Comparison of ENCODE assay signal across 37 mouse cellular contexts in the genomic region with DNA sequence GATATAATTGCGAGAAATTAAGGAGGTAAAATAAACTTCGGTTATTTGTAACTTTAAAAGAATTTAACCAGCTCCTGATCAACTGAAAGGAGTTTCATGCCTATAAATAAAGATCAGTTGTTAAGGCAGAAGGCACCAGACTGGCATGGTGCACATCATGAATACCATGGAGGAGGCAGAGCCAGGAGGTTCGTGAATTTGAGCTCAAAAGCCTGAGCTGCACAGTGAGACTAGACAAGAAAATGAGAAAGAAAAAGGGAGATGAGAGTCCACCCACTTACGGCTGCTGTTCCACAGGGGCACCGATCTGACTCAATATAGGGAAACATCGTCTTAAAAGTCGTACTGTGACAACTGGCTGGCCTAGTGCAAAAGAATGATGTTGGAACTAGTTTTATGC. TPM values are rescaled to one million over a fixed set of nuclear protein-coding genes. Genes with fewer than 3 reads are reported as not detected.
"Had no signal": no experiment of that assay in that cellular context is flagged by ENCODE, and none has a peak within 500 bp of the region (broad histone marks: within the 10 kb centered on the region; RNA-seq: fewer than 3 reads in every experiment).

No protein-coding gene starts in this region.

- DNase-seq: gastrocnemius, adult 2 months; gastrocnemius, postnatal 10 days; gastrocnemius, postnatal 25 days; heart, adult 18-20 months; heart, postnatal 10 days; heart, postnatal 4 days; kidney, adult 18-20 months; kidney, adult 8-10 months; kidney, postnatal 10 days; kidney, postnatal 25 days; kidney, postnatal 4 days; liver had no signal

- H3K4me2 ChIP-seq: heart, embryonic 12.5 days; hindbrain, embryonic 12.5 days; hindbrain, embryonic 14.5 days; intestine, embryonic 15.5 days; limb, embryonic 12.5 days; liver, embryonic 12.5 days had no signal

- ATAC-seq: inflammation-experienced regulatory T-cells, adult 6 months; intestine, embryonic 15.5 days; intestine, postnatal 0 days; liver, embryonic 12.5 days had no signal

- H3K36me3 ChIP-seq: heart, embryonic 10.5 days; heart, embryonic 12.5 days; hindbrain, embryonic 10.5 days; hindbrain, embryonic 12.5 days; intestine, embryonic 15.5 days; limb, embryonic 10.5 days; limb, embryonic 12.5 days had no signal

- H3K9ac ChIP-seq: heart, embryonic 12.5 days; hindbrain, embryonic 12.5 days; hindbrain, embryonic 14.5 days; intestine, embryonic 15.5 days; limb, embryonic 12.5 days; liver, embryonic 12.5 days; liver, embryonic 14.5 days had no signal

- H3K9me3 ChIP-seq: heart, embryonic 10.5 days; heart, embryonic 12.5 days; hindbrain, embryonic 10.5 days; hindbrain, embryonic 12.5 days; intestine, embryonic 15.5 days; limb, embryonic 10.5 days; limb, embryonic 12.5 days; liver, embryonic 12.5 days had no signal

- H3K4me1 ChIP-seq: heart, embryonic 10.5 days; intestine, embryonic 15.5 days had no signal

- H3K4me3 ChIP-seq: gastrocnemius, adult 2 months; heart, embryonic 10.5 days; heart, embryonic 12.5 days; hindbrain, embryonic 10.5 days; hindbrain, embryonic 12.5 days; intestine, embryonic 15.5 days; left cerebral cortex, adult 2 months; limb, embryonic 10.5 days; limb, embryonic 12.5 days; liver, embryonic 12.5 days had no signal

- H3K27me3 ChIP-seq: heart, embryonic 12.5 days; hindbrain, embryonic 12.5 days; intestine, embryonic 15.5 days; limb, embryonic 12.5 days; liver, embryonic 12.5 days had no signal

- H3K27ac ChIP-seq: gastrocnemius, adult 2 months; heart, embryonic 10.5 days; hindbrain, embryonic 10.5 days; hindbrain, embryonic 12.5 days; hindbrain, embryonic 14.5 days; intestine, embryonic 15.5 days; left cerebral cortex, adult 2 months; limb, embryonic 10.5 days; limb, embryonic 12.5 days; liver, embryonic 12.5 days; liver, embryonic 14.5 days had no signal

RNA-seq across cellular contexts. Expression of a gene that starts 36.8 kb away (rescaled TPM):
- total RNA-seq: gastrocnemius, adult 2 months; gastrocnemius, postnatal 10 days; gastrocnemius, postnatal 25 days; gastrocnemius, postnatal 4 days; granulocyte monocyte progenitor cell, adult 5-6 weeks; heart, adult 18-20 months; heart, adult 8-10 months; heart, postnatal 10 days; heart, postnatal 25 days; heart, postnatal 4 days; layer of hippocampus, postnatal 10 days; left cerebral cortex, adult 2 months; left cerebral cortex, postnatal 14 days; left cerebral cortex, postnatal 36 days had no signal
- polyA plus RNA-seq: heart, embryonic 12.5 days; heart, embryonic 14.5 days; hindbrain, embryonic 10.5 days; hindbrain, embryonic 14.5 days; hindbrain, embryonic 16.5 days; intestine, embryonic 15.5 days; intestine, postnatal 0 days; kidney, embryonic 14.5 days; kidney, embryonic 16.5 days; limb, embryonic 10.5 days; limb, embryonic 12.5 days; limb, embryonic 14.5 days; liver, embryonic 12.5 days; liver, embryonic 14.5 days had no signal
